Mouse (Mus musculus): Measurements from ENCODE around the gene Srrm1.
"Not testable (repeated sequence)": the region's sequence is repeated elsewhere in the genome, so short reads cannot be mapped to it uniquely, and the experiment has no call there.

Gene Srrm1

DNA sequence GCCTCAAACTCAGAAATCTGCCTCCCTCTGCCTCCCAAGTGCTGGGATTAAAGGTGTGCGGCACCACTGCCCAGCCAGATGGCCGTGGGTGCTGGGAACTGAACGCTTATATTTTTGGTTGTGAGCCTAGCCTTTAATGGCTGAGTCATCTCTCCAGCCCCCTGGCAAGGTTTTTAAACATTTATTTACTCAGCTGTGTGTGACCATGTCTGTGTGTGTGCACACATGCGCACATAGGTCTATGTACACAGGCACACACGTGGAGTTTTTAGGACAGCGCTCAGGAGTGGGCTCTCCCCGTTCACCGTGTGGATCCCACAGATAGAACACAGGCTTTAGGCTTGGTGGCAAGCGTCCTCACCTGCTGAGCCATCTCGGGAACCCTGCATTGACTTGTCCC, 50.9 kb downstream of the Srrm1 start:
- no peak for DNase-seq (ENCODE audit: extremely low read depth, low read depth, low spot score)

GRCm38 (mm10) chr4:135301166-135301565, 52.0 kb downstream of the Srrm1 start:
- no peak for DNase-seq (ENCODE audit: extremely low read depth, low read depth, low spot score)

DNA sequence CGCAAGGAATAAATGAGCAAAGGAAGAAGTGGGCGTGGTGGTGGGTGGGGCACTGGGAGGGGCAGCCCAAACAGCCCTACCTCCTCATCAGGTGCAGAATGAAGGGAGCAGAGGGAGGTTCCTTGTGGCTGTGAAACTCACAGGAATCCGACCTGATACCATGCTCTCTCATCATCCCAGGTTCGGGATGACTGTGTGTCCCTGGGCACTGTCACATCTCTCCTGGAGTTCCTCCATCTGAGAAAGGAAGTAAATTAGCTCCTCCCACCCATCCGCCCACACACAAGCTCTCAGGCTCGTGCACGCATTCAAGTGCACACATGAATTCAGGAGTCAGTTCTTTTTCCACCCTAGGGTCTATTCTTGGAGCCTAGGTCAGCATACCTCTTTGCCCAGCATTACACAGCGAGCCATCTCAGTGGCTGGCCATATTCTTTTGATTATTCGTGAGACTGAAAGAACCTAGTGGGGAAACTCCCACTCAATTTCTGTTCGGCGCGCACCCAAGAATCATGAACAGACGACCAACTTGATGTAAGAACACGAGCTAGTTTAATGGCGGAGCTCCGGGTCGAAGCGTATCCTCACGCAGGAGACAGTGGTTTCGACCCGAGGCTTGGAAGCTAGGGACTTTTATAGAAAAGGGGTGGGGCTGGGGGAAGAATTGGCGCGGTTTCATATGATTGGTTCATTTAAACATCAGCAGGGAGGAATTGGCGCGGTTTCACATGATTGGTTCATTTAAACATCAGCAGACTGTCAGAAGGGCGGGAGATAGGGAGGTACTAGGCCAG, 52.7 kb downstream of the Srrm1 start:
- DNase-seq (ENCODE audit: extremely low read depth, low read depth, low spot score) = no peak

DNA sequence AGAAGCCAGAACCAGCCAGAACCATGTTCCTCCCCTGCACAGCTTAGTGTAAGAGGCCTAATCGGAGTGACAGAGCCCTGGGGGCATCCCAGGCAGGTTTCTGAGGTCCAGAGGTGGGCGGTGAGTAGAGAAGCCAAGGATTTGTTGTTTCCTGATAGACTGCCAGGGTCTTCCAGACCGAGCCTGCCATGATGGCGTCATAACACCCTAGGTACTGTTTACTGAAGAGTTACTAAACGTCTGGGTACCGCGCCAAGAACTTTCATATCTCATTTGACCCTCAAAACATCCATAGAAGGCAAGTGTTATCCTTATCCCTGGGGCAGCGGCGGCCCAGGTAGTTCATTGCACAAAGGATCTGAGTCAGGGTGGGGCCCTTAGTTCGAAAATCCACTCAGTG, 54.4 kb downstream of the Srrm1 start:
- DNase-seq (ENCODE audit: extremely low read depth, low read depth, low spot score) = peak; percentile 86

DNA sequence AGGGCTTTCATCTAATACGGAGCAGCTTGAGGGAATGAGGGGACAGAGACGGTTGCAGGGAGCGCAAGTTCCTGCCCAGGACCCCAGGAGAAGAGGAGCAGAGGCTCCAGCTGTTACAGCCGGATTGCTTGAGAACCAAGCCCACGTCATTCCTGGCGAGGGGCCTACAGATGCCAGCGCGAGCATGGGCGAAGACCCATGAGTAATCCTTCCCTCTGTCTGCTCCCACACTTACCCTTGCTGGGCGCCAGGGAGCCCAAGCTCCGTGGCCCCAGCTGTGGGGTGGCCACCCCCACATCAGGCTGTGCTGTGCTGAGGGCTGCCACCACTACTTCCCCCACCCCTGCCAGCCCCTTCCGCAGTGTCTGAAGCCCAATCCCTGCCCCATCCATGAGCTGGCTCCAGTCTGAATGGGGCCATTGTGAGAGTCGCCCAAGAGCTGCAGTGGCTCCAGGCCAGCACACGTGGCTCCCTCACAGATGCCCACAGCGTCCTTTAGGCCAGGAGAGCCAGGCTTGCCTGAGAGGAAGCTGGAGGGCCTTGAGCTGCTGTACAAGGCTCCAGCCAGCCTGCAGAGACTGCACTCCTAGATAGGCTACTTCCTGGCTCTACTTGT, 55.1 kb downstream of the Srrm1 start:
- DNase-seq (ENCODE audit: extremely low read depth, low read depth, low spot score) = no peak

DNA sequence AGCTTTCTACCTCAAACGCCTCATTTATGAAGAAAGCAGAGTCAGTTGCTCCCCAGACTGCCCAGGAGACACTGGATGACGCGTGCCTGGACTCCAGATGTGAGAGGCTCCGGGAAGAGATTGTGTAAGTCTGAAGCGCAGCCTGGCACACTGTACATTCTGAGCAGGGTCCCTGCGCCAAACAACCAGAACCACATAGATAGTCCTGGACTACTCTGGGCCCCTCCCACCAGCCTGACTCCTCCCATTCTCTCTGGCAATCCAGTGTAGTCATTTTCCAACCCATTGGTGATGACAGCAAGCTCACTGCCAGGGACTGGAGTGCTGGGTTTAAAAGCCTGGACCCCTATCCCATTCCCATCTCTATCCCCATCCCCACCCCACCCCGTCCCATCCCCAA, 56.0 kb downstream of the Srrm1 start:
- DNase-seq (ENCODE audit: extremely low read depth, low read depth, low spot score) = no peak

DNA sequence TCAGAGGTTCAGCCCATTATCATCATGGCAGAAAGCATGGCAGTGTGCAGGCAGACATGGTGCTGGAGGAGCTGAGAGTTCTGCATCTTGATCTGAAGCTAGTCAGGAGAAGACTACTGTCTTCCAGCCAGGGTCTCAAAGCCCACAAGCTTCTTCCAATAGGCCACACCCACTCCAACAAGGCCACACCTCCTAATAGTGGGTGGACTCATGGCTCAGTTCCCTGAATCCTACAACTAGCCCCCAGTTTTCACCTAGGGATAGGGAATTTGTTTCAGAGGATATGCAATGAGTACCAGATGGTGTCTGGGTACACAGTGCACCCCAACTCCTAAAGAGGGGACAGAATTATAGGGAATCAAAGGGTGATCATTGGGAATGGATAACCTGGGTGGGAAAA, 56.6 kb downstream of the Srrm1 start:
- DNase-seq (ENCODE audit: extremely low read depth, low read depth, low spot score) = no peak

- no peak for DNase-seq (ENCODE audit: extremely low read depth, low read depth, low spot score)
Measured at GRCm38 (mm10) chr4:135293813-135294212, 59.3 kb downstream of the Srrm1 start.

- no peak for DNase-seq (ENCODE audit: extremely low read depth, low read depth, low spot score)
Measured at GRCm38 (mm10) chr4:135292477-135293089, 60.5 kb downstream of the Srrm1 start.

GRCm38 (mm10) chr4:135291841-135292240, 61.3 kb downstream of the Srrm1 start:
- no peak for DNase-seq (ENCODE audit: extremely low read depth, low read depth, low spot score)

DNA sequence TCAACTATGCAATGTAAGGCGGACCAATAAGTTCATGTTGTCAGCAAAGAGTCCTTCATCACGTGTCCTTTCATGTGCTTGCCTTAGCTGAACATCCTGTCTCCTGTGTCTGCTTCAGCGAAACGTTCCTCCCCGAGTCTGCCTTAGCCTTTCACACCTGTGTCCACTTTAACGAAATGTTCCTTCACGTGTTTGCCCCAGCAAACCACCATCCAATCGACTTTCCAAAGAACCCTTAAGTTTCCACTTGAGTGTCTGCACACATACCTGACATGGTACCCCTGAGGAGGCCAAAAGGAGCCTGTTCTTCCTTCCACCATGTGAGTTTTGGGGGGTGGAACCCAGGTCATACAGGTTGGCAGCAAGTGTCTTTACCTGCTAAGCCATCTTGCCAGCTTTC, 61.9 kb downstream of the Srrm1 start:
- no peak for DNase-seq (ENCODE audit: extremely low read depth, low read depth, low spot score)

DNA sequence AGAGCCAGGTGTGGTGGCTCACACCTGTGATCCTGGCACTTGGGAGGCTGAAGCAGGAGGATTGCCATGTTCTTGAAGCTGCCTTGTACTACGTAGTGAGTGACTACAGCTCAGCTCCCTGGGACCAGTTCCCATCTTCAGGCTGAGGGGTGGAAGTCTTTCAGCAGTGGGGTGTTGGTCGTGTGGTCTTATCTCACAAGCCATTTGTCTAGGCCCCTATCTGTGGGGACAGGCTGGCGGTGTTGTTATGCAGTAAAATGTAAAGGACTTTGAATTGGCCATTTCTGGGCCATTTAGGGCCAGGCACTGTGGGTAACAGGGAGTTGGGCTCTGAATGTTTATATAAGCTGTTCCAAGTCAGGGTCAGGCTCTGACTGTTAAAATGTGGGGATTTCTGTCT, 65.1 kb downstream of the Srrm1 start:
- DNase-seq (ENCODE audit: extremely low read depth, low read depth, low spot score) = no peak

DNA sequence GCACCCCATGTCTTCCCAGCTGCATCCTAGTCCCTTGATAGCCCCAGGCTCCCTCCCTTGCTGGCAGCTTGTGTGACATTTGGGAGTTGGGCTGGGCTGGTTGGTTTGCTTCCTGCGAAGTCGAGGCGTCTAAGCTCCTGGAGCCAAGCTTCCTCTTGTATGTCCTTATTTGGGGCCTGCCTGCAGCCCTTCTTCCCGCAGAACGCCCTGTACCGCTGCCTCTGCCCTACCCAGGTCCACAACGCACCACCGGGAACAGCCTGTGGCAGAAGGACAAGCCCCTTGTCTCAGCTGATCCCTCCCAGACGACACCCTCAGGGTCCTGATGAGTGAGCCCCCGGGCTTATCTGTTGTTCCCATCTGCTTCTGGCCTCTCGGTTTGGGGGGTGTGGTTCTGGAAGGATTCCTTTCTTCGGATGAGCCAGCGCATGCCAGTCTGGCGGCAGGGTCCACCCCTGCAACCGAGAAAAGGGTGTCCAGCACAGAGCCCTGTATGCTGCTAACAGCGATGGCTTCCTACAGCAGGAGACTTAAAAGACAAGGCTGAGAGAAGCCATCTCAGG, 66.2 kb downstream of the Srrm1 start:
- no peak for DNase-seq (ENCODE audit: extremely low read depth, low read depth, low spot score)

DNA sequence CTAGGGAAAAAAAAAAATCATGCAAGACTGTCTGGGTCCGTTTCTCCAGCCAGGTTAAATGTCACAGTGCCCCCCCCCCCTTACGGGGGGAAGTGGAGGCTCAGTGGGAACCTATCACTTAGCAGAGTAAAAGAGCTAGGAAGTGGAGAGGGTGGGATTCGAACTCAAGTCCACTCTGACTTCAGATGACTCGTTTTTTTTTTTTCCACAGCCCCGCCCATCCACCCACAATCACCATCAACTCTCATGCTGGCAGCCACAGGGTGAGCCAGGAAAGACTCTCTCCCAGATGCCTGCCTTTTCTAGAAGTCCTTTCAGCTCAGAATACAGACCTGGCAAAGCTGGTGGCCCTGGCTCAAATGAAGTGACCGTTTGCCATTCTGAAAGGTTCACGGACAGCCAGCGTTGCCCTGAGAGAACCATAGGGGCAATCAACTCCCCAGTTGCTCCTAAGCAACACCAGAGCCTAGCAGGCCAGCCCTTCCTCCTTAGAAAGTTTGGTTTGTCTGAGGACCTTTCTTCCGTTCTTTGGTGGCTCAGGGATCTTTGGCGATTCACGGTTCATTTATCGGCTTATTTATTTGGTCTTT, 67.0 kb downstream of the Srrm1 start:
- no peak for DNase-seq (ENCODE audit: extremely low read depth, low read depth, low spot score)

DNA sequence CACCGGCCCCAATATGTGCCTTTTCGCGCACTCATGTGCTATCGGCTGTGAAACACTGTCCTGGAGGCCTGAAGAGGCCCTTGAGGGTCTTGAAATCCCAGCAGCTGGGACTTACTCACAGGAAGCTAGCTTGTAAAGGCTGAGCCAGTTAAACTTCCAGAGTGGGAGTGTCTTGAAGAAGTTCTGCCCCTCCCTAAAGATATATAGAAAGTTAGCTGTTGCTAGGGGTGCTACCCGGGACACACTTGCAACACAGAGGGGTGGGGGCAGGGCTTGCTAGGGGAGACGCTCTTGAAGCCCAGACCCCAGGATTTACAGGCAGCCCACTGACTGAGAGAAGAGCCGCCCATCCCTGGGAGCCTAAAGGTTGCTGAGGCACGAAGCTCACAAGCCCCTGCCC, 67.7 kb downstream of the Srrm1 start:
- no peak for DNase-seq (ENCODE audit: extremely low read depth, low read depth, low spot score)

DNA sequence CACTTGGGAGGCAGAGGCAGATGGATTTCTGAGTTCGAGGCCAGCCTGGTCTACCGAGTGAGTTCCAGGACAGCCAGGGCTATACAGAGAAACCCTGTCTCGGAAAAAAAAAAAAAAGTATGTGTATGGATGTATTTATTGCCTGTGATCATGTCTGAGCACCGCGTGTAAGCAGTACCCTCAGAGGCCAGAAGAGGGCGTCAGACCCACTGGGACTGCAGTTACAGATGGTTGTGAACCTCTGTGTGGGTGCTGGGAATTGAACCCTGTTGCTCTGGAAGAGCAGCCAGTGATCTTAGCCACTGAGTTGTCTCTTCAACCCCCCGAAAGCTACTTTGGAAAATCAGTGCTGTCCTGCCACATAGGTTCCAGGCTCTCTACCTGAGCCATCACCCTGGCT, 69.2 kb downstream of the Srrm1 start:
- DNase-seq (ENCODE audit: extremely low read depth, low read depth, low spot score) = no peak

GRCm38 (mm10) chr4:135283417-135283816, 69.7 kb downstream of the Srrm1 start:
- no peak for DNase-seq (ENCODE audit: extremely low read depth, low read depth, low spot score)

- DNase-seq (ENCODE audit: extremely low read depth, low read depth, low spot score) = no peak
Measured at GRCm38 (mm10) chr4:135282651-135283290, 70.3 kb downstream of the Srrm1 start.

- DNase-seq (ENCODE audit: extremely low read depth, low read depth, low spot score) = not testable (repeated sequence)
Measured at GRCm38 (mm10) chr4:135280016-135280415, 73.1 kb downstream of the Srrm1 start.

DNA sequence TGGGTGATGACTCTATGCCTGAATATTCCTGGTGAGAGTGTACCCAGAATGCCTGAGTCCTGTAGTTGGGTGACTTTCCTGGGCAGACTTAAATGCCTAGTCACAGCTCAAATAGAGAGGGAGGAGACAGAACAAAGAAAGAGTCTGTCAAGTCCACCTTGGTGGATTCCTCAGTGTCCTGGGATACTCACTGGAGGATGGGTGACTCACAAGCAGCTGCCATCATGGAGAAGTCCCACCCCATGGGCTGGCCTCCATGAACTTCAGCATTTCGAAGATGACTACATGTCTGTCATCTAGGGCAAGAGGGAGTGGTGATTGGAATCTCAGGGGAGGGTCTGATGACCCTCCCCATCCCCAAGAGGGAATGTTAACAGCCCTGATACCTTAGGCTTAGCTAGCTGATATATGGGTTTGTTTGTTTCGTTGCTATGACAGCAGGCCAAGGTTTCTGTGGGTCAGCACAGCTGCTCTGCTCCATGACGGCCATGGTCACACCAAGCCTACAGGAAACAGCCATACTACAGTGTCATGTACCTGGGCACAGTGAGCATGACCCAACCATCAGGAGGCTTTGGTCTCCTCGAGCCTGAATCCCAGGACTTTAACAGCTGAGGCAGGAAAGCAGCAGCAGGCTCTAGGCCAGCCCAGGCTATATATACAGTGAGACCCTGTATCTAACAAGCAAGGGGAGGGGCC, 76.3 kb downstream of the Srrm1 start:
- no peak for DNase-seq (ENCODE audit: extremely low read depth, low read depth, low spot score)

DNA sequence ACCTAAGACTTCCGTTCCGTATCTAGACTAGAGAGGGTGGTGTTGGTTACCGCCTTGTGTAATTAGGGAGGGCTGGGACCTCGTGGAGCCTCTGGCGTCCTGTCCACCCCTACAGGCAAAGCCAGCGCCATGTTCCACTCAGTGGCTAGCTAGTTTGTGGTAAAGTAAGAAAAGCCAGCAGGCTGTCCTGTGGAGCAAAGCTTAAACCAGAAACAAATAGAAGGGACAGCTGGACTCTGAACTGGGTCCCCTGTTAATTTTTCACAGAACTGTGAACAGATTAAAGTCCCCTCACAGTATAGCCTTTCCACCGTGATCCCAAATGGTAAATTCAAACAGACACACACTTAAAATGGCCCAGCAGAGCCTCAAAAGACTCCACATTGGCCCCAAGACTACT, 78.4 kb downstream of the Srrm1 start:
- DNase-seq (ENCODE audit: extremely low read depth, low read depth, low spot score) = no peak

Data from fat pad, adult 2 months (tissue).